Mouse (Mus musculus) urinary bladder, postnatal 4 days (tissue): ENCODE data around the gene Cpeb1.

Experiments
- DNase-seq, 2 experiments: peaks; one replicate each; pipeline ENCODE4 v3.0.0; 2021 to 2022; ENCODE audit warnings: low spot score in 2 of 2

Gene Cpeb1

DNA sequence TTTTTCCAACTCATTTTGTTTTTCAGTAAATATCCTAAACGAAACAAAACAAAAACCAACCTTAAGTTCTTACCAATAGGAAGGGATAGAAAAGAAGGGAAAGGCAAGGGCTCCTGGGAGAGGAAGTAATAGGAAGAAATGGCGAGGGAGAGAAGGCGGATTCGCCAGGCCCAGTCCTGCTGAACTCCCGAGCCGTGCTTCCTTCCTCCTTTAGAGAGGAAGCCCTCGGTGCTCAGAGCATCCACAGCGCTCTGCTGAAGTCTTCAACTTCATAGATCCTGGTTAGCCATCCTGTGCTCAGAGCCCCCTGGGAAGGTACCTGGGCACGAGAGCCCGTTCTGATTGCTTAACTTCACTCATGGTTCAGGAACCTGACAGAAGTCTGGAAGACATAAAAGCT lies 127.6 kb downstream of the Cpeb1 start:
- no peak for DNase-seq

DNA sequence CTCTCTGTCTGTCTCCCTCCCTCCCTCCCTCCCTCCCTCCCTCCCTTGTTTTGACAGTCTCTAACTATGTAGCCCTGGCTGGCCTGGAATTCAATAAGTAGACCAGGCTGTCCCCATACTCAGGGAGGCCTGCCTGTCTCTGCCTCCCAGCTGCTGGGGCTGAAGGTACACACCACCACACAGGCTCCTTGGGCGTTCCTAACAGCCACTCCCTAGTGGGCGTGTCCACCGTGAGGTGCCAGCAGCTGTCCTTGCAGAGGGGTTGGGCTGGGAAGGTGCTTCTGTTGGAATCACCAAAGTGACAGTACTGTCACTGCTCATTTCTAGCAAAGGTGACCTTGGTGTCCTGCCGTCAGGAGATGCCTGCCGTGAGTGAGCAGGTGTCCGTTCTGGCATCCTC lies 128.4 kb downstream of the Cpeb1 start:
- DNase-seq = no peak

DNA sequence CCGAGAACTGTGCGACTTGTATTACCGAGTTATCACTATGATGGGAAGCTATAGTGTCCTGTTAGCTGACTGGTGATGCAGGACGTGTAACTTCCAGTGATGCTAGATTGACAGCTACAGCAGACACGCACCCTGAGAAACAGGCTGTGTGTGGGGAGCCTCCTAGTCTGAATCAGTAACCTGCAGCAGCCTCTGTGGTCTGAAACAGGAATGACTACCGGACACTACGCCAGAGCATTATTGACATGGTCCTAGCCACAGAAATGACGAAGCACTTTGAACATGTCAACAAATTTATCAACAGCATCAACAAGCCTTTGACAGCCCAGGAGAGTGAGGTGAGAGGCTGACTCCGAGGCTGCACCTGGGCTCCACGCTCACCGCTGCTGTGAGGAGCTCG lies 129.2 kb downstream of the Cpeb1 start:
- DNase-seq = no peak

DNA sequence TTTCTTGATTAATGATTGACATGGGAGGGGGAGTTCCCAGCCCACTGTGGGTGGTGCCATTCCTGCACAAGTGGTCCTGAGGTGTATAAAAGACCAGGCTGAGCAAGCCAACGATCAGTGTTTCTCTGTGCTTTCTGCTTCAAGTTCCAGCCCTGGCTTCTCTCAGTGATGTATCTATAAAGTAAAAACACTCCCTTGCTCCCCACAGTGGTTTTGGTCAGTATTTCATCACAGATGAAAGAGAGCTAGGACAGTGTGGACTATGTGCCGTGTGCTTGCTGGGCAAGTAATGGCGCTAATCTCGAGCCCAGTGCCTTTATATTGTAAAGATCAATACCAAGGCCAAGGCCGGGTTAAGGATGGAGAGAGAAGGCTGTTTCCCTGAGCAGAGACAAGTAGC lies 133.5 kb downstream of the Cpeb1 start:
- DNase-seq = no peak

DNA sequence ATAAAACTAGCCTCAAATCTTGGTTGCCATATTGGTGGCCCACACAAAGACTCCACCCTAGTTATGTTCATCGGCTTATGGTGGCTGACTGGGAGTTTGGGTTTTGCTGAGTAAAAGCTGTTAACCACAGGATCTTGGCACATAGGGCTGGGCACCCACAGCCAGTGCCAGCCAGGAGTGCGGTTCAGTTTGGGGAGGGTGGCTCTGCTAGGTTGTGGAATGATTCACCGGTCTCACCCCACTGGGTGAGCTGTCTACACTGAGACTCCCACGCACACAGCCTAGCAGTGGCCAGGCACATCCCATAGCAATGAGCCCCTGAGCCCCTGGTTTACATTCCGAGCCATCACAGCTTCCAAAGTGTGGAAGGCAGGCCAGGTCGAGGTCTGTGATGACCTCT lies 135.5 kb downstream of the Cpeb1 start:
- no peak for DNase-seq

DNA sequence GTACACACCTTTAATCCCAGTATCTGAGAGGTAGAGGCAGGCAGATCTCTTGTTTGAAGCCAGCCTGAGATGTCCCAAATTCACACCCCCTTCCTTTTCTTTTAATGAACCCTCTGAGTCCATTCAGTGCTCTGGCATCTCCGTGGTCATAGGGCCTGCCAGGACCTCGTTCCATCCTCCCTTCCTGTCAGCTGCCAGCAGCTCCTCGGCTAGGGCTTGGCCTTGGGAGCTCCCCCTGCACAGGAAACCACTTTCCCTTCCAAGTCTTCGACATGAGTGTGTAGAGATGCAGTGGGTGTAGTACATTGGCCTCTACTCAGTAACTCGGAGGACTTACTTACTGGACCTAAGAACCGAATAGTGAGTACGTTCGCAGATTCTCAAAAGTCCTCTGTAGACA lies 139.7 kb downstream of the Cpeb1 start:
- DNase-seq = no peak

DNA sequence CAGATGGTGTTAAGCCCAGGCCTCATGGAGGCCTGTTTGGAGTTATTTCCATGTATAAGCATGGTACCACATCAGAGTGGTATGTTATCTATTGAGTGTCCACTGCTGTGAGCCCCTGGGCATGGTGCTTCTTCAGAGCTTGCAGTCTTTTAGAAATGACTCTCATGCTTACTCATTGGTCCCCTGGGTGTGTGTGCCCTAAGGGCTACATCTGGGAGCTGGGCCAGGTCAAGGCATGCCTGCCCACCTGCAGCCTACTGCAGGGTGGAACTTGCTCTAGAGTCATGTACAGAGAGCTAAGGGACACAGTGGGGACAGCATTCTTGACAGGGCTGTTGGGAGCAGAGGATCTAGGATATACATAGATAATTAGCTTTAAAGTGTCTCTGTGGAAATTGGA lies 143.7 kb downstream of the Cpeb1 start:
- no peak for DNase-seq

DNA sequence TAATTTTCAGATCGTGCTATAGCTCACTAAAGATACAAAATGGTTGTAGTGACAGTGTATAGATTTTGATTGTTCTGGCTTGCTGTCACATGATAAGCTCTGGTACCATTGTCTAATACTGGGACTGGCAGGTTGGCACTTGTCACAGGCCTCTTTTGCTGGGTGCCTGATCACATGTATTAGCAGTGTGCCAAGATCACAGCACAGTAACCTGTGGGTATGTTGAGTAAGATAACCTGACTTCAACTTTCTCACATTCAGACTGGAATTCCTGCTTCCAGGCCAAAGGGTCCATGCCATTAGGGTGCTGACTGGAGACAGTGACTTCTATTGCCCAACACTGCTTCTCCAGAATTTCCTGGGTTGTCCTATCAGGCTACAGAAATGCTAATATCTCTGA lies 144.1 kb downstream of the Cpeb1 start:
- DNase-seq = no peak

DNA sequence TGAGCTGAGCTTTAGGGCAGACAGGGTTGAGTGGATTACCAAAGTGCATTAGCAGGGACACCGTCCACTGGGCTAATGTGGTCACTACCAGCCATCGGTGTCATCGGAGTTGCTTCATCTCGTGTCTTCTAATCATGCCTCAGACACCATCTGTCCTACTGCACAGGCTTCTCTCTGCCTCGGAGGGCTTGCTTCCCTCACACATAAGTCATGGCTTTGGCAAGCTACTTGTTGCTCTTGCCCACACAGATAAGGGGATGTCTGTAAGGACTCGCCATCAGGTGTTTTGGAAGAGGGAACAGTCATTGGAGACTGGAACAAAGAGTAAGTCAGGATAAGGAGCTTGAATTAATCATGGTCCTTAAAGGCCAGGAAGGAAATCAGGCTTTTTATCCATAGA lies 146.0 kb downstream of the Cpeb1 start:
- no peak for DNase-seq

DNA sequence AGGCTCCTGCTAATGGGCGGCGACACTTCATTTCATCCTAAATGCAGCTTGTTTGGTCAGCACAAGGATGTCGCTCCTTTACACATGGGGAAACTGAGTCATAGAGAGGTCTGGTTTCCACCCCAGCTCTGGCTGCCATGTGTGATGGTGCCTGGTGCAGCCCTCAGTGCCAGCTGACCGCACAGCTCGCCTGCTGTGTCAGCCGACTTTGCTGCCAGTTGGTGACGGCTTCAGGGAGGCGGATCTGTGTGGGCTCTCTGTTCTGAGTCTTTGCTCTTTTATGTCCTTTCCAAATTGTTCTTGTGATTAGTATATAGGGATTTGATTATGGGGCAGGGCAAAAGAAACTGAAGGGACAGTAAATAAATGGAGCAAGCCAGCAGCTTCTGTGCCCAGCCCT lies 147.5 kb downstream of the Cpeb1 start:
- no peak for DNase-seq

DNA sequence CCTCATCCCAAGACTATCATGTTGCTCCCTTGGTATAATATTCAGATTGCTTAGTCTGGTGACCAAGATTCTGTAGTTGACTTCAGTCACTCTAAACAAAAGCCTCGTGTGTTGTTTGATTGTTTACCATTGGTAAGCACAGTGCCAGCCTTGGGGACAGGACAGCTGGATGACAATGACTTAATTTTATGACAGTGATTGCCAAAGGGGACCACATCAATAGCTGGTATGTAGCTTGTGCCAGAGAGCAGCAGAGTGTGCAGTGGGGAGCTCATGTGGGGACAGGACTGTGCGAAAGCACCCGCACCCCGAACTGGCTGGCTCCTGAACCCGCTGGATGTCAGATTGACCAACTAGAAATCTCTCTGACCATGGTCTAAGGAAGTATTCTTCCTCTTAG lies 150.6 kb downstream of the Cpeb1 start:
- no peak for DNase-seq

DNA sequence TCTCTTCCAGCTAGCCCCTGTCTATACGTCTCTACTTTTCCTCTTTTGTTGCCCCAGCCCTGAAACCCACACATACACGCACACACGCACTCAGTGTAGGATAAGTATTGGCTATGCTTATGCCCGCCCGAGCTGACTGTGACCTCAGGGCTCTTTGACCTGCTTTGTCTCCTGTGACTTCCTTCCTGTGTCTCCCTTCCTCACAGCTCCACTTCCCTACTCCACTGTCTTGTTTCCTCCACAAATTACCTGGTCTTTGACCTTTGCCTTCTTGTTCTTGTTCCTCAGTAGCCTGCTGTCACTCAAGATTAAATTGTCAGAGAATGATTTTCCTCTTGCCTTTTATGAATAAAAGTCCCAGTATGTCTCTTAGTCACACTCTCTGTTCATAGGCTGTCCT lies 151.2 kb downstream of the Cpeb1 start:
- DNase-seq = no peak

DNA sequence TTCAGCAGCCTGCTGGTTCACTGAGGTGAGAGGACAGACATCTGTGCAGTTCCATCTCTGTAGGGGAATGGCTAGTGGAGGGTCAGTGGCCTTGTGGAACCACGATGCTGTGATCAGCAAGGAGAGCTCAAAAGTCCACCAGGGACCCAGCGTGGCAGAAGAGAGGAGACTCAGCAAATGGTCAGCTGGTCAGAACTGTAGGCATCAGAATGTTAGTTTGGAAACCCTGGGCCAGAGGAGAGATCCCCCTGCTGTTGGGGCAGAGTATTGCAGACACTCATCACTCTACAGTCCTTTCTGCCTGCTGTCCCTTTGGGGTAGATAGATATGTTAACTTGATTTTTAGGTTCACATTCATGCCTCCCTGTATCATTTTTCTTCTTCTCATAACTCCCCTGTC lies 151.6 kb downstream of the Cpeb1 start:
- no peak for DNase-seq

DNA sequence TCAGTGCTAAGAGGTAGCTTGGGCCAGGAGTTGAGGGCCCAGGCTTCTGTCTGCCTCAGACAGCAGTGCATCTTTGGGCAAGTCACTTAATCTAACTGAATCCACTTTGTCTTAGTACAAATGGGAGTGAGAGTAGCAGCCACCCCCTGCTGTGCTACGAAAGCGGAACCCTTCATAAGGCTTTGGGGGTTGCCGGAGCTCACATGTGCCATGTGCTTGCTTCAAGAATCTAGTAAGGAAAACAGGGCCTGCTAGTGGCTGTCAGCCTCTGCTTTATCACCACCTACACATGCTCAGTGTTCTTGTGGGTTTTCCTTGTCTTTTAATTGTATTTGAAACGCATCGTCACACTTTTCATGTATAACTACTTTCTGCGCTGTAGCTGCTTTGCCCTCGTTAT lies 153.9 kb downstream of the Cpeb1 start:
- DNase-seq = no peak

DNA sequence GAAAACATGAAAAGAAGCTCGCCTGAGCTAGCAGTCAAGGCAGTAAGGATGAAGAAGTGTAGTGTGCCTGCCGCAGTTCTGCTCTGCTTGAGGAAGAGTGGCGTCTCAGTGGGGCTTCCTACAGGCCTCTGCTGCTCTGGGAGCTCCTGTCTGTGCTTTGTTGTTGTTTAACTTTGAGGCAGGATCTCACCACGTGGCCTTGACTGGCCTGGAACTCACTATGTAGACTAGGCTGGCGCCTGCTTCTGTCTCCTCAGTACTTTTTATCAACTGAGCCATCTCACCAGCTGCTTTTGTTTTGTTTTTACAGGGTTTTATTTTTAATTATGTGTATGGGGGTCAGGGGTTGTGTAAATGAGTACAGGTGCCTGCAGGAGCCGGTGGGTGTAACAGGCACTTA lies 157.1 kb downstream of the Cpeb1 start:
- no peak for DNase-seq
